Comparison of ENCODE assay signal across 15 mouse cellular contexts in genomic region chr9:24923514-24923913, GRCm38 (mm10).
"Had no signal": no experiment of that assay in that cellular context is flagged by ENCODE, and none has a peak within 500 bp of the region (broad histone marks: within the 10 kb centered on the region; RNA-seq: fewer than 3 reads in every experiment).

No protein-coding gene starts in this region.

- H3K27ac ChIP-seq: neural tube, embryonic 15.5 days; stomach, embryonic 15.5 days; stomach, postnatal 0 days had no signal

- H3K9ac ChIP-seq: neural tube, embryonic 15.5 days; stomach, embryonic 15.5 days had no signal

- H3K9me3 ChIP-seq: neural tube, embryonic 15.5 days; stomach, embryonic 15.5 days had no signal

- DNase-seq: retina, postnatal 1 day; right cerebral cortex, adult 18-20 months; right cerebral cortex, postnatal 14 days; right cerebral cortex, postnatal 25 days; right cerebral cortex, postnatal 4 days; spleen, adult 18-20 months; thymus, adult 18-20 months; thymus, adult 2 months; thymus, postnatal 14 days; thymus, postnatal 25 days; thymus, postnatal 36 days; thymus, postnatal 4 days had no signal

- H3K4me1 ChIP-seq: neural tube, embryonic 15.5 days; stomach, embryonic 15.5 days had no signal

- H3K4me2 ChIP-seq: neural tube, embryonic 15.5 days; stomach, embryonic 15.5 days had no signal

- H3K4me3 ChIP-seq: neural tube, embryonic 15.5 days; stomach, embryonic 15.5 days had no signal

- H3K36me3 ChIP-seq: neural tube, embryonic 15.5 days; stomach, embryonic 15.5 days had no signal

- H3K27me3 ChIP-seq: neural tube, embryonic 15.5 days; stomach, embryonic 15.5 days had no signal
